Mouse (Mus musculus): ENCODE data around the gene Zfp282. TPM values are rescaled to one million over a fixed set of nuclear protein-coding genes. Genes with fewer than 3 reads are reported as not detected.
A peak's percentile ranks its signal among the peaks of the same experiment; 100 is the strongest.

Zfp282 gene
- polyA plus RNA-seq, 1 experiment from 2014 or later: 2.4 TPM

GRCm38 (mm10) chr6:47835984-47836521 lies 41.0 kb upstream of the Zfp282 start:
- Histone ChIP-seq H3K9ac (replicated peaks) (peak overlapping the region; percentile 96), H3K4me3 (ENCODE audit: low read depth, low read length) (peak overlapping the region; percentile 92), H3K4me2 (ENCODE audit: low read depth, low read length) (peak overlapping the region; percentile 85), H3K27me3 (ENCODE audit: insufficient read depth, low read length) (no peaks in the 10 kb centered on the region), H3K36me3 (replicated peaks; ENCODE audit: insufficient read depth, low read length) (no peaks in the 10 kb centered on the region), H3K9me3 (ENCODE audit: low read length) (no peaks in the 10 kb centered on the region), H3K4me1 (ENCODE audit: insufficient read depth) (peaks cover 9% of the 10 kb centered on the region), H3K27ac (ENCODE audit: low read depth) (peak overlapping the region; percentile 94)
- peak; percentile 68 for DNase-seq
- TF ChIP-seq CTCF (IDR thresholded peaks at IDR 0.05; ENCODE audit: low read depth): no peak
- no peak for TF ChIP-seq EP300 (IDR thresholded peaks at IDR 0.05; ENCODE audit: low read depth)
- ATAC-seq: peak; percentile 63
- 0% methylated on average over 36 of the region's 49 CpGs for WGBS (ENCODE audit: insufficient replicate concordance)

DNA sequence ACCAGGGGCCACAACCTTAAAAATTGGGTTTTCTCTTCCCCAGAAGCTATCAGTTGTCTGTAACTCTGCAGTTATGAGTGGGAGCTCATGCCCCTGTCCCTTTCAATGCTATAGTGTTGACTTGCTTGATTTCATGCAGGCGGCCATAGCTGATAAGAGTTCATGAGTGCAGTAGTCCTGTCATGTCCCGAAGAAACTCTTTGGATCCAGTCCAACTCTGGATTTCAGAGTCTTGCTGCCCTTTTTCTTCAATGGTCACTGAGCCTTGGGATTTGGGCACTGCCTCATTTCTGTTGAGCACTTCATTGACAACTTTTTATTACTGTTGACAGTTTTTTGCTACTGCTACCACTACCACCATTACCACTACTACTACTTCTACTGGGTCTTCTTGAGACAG lies 39.4 kb upstream of the Zfp282 start:
- peaks cover 9% of the 10 kb centered on the region for H3K4me1 ChIP-seq (ENCODE audit: insufficient read depth)
- H3K4me3 ChIP-seq (ENCODE audit: low read depth, low read length): no peak overlapping the region
- H3K9ac ChIP-seq (replicated peaks): 0 out of 2 replicates have a peak overlapping the region, but pooled peaks have one; percentile 3
- 0 out of 2 replicates have a peak, but pooled peaks cover 1% of the 10 kb centered on the region for H3K36me3 ChIP-seq (replicated peaks; ENCODE audit: insufficient read depth, low read length)
- H3K4me2 ChIP-seq (ENCODE audit: low read depth, low read length): peak overlapping the region; percentile 20; the same call in 1 of the 2 replicates
- H3K9me3 ChIP-seq (ENCODE audit: low read length): no peaks in the 10 kb centered on the region
- H3K27me3 ChIP-seq (ENCODE audit: insufficient read depth, low read length): no peaks in the 10 kb centered on the region
- DNase-seq (no peak), ATAC-seq (no peak)
- WGBS (ENCODE audit: insufficient replicate concordance): 32% methylated on average over 2 of the region's 2 CpGs
- TF ChIP-seq CTCF (IDR thresholded peaks at IDR 0.05; ENCODE audit: low read depth) (no peak), EP300 (IDR thresholded peaks at IDR 0.05; ENCODE audit: low read depth) (no peak)
- no peak overlapping the region for H3K27ac ChIP-seq (ENCODE audit: low read depth)

GRCm38 (mm10) chr6:47841077-47841476 lies 35.9 kb upstream of the Zfp282 start:
- DNase-seq (no peak), ATAC-seq (no peak)
- Histone ChIP-seq H3K27ac (ENCODE audit: low read depth) (no peak overlapping the region), H3K9me3 (ENCODE audit: low read length) (no peaks in the 10 kb centered on the region), H3K4me3 (ENCODE audit: low read depth, low read length) (no peak overlapping the region), H3K9ac (replicated peaks) (no peak overlapping the region), H3K4me2 (ENCODE audit: low read depth, low read length) (no peak overlapping the region), H3K27me3 (ENCODE audit: insufficient read depth, low read length) (no peaks in the 10 kb centered on the region), H3K4me1 (ENCODE audit: insufficient read depth) (peaks cover 7% of the 10 kb centered on the region), H3K36me3 (replicated peaks; ENCODE audit: insufficient read depth, low read length) (peaks cover 2% of the 10 kb centered on the region; the same call in 1 of the 2 replicates)
- 91% methylated on average over 1 of the region's 1 CpGs for whole genome bisulfite sequencing (ENCODE audit: insufficient replicate concordance)
- TF ChIP-seq EP300 (IDR thresholded peaks at IDR 0.05; ENCODE audit: low read depth) (no peak), CTCF (IDR thresholded peaks at IDR 0.05; ENCODE audit: low read depth) (no peak)

DNA sequence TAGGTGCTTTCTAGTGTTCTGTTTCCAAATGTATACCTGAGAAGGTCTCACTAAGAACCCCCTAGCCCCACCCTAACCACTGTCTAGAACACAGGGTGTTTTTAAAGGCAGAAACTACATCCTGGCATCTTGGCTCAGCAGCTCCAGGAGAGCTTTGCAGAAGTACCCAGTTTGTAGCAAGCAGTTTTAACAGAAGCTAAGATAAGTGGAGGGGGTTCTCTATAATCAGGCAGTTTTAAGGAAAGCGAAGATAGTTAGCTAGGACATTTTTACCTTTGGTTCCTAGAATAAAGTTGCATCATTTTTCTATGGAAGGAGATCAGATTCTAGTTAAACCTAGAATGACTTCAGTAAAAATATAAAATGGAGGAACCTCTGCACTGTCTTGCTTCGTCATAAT lies 35.2 kb upstream of the Zfp282 start:
- Histone ChIP-seq H3K27ac (ENCODE audit: low read depth) (no peak overlapping the region), H3K4me2 (ENCODE audit: low read depth, low read length) (no peak overlapping the region), H3K36me3 (replicated peaks; ENCODE audit: insufficient read depth, low read length) (peaks cover 2% of the 10 kb centered on the region; the same call in 1 of the 2 replicates), H3K4me1 (ENCODE audit: insufficient read depth) (peaks cover 7% of the 10 kb centered on the region), H3K4me3 (ENCODE audit: low read depth, low read length) (no peak overlapping the region), H3K9me3 (ENCODE audit: low read length) (no peaks in the 10 kb centered on the region), H3K9ac (replicated peaks) (no peak overlapping the region), H3K27me3 (ENCODE audit: insufficient read depth, low read length) (no peaks in the 10 kb centered on the region)
- TF ChIP-seq EP300 (IDR thresholded peaks at IDR 0.05; ENCODE audit: low read depth) (no peak), CTCF (IDR thresholded peaks at IDR 0.05; ENCODE audit: low read depth) (no peak)
- 81% methylated on average over 2 of the region's 2 CpGs for WGBS (ENCODE audit: insufficient replicate concordance)
- ATAC-seq (no peak), DNase-seq (no peak)

DNA sequence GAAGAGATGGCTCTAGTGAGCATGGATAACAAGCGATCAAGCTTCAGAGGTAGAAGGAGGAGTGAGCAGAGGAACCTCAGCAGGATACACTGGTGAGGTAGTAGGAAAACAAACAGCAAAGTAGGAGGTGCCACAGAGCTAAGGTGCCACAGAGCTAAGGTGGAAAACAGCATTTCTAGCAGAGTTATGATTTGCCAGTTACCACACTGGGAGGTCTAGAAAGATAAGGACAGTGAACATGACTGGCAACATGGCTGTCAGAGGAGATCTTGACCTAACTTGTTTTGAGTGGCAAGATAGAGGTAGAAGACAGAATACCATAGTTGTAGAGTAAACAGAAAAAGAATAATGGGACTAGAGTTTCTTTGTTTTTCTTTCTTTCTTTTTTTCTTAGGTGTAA lies 34.7 kb upstream of the Zfp282 start:
- TF ChIP-seq CTCF (IDR thresholded peaks at IDR 0.05; ENCODE audit: low read depth) (no peak), EP300 (IDR thresholded peaks at IDR 0.05; ENCODE audit: low read depth) (no peak)
- Histone ChIP-seq H3K36me3 (replicated peaks; ENCODE audit: insufficient read depth, low read length) (peaks cover 2% of the 10 kb centered on the region; the same call in 1 of the 2 replicates), H3K4me2 (ENCODE audit: low read depth, low read length) (no peak overlapping the region), H3K4me3 (ENCODE audit: low read depth, low read length) (no peak overlapping the region), H3K4me1 (ENCODE audit: insufficient read depth) (peaks cover 7% of the 10 kb centered on the region), H3K9ac (replicated peaks) (no peak overlapping the region), H3K27ac (ENCODE audit: low read depth) (no peak overlapping the region), H3K27me3 (ENCODE audit: insufficient read depth, low read length) (no peaks in the 10 kb centered on the region), H3K9me3 (ENCODE audit: low read length) (no peaks in the 10 kb centered on the region)
- WGBS (ENCODE audit: insufficient replicate concordance): 79% methylated on average over 1 of the region's 1 CpGs
- DNase-seq (no peak), ATAC-seq (peak; percentile 33; the same call in 1 of the 2 replicates)

DNA sequence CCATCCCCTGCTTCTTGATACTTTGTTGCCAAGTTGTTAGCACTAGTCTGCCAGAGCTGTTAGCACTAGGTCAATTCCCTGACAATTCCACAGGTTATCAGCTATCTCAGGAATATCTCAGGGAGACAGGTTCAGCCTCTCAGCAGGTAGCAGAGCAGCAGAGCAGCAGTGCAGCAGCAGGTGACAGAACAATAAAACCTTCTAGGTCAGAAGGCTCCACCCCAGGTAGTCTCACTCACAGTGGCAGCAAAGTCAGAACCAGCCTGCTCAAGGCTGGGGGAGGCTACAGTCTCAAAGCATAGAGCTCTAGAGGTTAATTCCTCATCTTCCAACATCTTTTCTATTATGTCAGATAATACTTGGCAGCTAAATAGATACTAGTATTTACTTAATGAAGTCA lies 31.2 kb upstream of the Zfp282 start:
- peaks cover 2% of the 10 kb centered on the region; the same call in 1 of the 2 replicates for H3K36me3 ChIP-seq (replicated peaks; ENCODE audit: insufficient read depth, low read length)
- no peak overlapping the region for H3K4me3 ChIP-seq (ENCODE audit: low read depth, low read length)
- TF ChIP-seq CTCF (IDR thresholded peaks at IDR 0.05; ENCODE audit: low read depth) (no peak), EP300 (IDR thresholded peaks at IDR 0.05; ENCODE audit: low read depth) (no peak)
- DNase-seq: no peak
- H3K4me1 ChIP-seq (ENCODE audit: insufficient read depth): no peaks in the 10 kb centered on the region
- H3K27ac ChIP-seq (ENCODE audit: low read depth): no peak overlapping the region
- H3K9me3 ChIP-seq (ENCODE audit: low read length): no peaks in the 10 kb centered on the region
- ATAC-seq: no peak
- H3K27me3 ChIP-seq (ENCODE audit: insufficient read depth, low read length): no peaks in the 10 kb centered on the region
- no peak overlapping the region for H3K4me2 ChIP-seq (ENCODE audit: low read depth, low read length)
- H3K9ac ChIP-seq (replicated peaks): no peak overlapping the region
